Mouse (Mus musculus) kidney, adult 9 months (tissue): ENCODE data around the gene Smyd4.

Experiments
- DNase-seq: peaks from one replicate; pipeline ENCODE4 v3.0.0; 2022

Gene Smyd4

GRCm38 (mm10) chr11:75348199-75348889 is at the start of gene Smyd4, which contains the start of gene Rpa1:
Smyd4 (plus strand) TSS chr11:75348433.
Rpa1 (minus strand) TSS chr11:75348324.
- DNase-seq: peak; percentile 96

DNA sequence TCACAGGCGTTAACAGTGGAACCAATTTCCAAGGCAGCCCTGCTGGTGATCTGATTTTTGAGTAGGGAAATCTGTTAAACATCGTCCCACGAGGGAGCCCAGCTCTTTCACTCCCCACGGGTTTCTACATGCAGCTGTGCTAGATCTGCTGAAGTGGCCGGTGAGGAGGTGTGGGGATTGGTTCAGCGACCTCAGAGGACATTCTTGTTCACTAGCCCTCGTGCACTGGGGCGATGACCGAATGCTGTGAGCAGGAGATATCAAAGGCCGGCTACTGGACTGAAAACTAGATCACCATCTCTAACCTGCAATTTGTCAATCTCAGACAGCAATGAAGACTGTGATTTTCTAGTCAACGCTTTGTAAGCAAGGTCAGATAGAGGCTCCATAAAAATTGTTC is 49.7 kb upstream of the Smyd4 start:
- peak; percentile 78 for DNase-seq

GRCm38 (mm10) chr11:75299786-75300185 is 48.4 kb upstream of the Smyd4 start:
- no peak for DNase-seq

DNA sequence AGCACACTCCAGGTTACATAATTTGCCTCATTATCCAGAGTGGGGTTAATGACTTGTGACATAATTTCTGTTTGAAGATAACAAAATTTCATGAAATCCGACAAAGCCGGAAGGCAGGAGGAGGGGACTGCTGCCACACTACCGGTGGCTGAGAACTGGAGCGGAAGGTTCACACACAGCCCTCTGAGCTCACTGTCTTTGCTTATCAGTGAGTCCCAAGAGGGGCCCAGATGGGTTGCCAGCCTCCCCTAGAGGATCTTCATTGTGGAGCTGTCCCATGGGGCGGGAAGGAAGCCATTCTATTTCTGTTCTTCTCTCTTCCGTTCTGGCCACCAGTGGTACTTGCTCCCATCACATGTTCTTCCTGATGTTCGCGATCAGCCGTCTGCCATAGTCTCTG is 47.3 kb upstream of the Smyd4 start:
- no peak for DNase-seq

- no peak for DNase-seq
Measured at GRCm38 (mm10) chr11:75304797-75305196, 43.4 kb upstream of the Smyd4 start.

DNA sequence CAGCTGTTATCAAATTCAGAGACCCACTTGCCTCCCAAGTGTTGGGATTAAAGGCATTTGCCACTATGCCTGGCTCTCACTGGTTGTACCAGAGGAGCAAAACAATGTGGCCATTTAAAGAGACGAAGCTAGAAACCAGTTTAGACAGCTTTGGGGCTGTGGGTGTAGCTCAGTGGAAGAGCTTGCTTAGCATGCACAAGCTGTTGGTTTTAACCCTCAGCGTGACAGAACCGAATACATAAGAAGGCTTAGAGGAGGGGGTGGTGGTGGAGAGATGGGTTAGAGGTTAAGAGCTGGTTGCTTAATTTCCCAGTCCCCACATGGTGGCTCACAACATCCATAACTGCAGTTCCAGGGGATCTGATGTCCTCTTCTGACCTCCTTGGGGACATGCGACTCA is 39.6 kb upstream of the Smyd4 start:
- no peak for DNase-seq

DNA sequence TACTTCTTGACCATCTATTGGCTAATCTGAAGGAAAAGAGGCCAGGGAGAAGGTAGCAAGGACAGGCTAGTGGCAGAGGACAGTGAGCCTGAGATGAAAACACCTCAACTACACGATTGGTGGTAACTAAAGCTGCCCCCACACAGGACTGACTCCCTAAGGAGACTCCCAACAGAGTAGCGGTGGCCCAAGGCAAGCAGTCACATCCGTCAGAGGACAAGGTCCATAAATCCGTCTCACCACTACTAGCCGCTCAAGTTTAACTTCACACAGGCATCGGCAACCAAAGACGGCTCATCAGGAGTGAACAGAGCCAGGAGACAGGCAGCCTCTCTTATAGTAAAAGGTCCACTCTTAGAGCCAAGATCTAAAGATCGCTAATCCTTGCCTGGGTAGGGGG is 37.4 kb upstream of the Smyd4 start:
- no peak for DNase-seq

GRCm38 (mm10) chr11:75311751-75312150 is 36.5 kb upstream of the Smyd4 start:
- DNase-seq: no peak

DNA sequence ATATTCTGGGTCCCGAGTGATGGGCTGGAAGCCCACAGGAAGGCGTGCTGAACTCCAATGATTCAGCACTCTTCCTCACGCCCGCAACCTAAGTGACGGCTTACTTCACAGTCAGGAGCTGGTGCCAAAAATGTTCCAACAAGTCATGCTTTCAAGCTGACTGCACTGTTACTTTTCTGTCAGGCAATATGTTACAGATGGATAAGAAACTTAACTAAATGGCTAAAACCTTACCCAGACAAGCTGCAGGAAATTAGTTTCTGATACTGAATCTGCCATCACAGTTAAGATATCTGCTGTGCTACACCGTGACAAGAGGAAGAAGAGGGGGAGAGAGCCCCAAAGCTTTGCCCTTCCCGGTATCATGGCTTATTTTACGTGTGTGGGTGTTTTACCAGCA is 34.4 kb upstream of the Smyd4 start:
- no peak for DNase-seq

DNA sequence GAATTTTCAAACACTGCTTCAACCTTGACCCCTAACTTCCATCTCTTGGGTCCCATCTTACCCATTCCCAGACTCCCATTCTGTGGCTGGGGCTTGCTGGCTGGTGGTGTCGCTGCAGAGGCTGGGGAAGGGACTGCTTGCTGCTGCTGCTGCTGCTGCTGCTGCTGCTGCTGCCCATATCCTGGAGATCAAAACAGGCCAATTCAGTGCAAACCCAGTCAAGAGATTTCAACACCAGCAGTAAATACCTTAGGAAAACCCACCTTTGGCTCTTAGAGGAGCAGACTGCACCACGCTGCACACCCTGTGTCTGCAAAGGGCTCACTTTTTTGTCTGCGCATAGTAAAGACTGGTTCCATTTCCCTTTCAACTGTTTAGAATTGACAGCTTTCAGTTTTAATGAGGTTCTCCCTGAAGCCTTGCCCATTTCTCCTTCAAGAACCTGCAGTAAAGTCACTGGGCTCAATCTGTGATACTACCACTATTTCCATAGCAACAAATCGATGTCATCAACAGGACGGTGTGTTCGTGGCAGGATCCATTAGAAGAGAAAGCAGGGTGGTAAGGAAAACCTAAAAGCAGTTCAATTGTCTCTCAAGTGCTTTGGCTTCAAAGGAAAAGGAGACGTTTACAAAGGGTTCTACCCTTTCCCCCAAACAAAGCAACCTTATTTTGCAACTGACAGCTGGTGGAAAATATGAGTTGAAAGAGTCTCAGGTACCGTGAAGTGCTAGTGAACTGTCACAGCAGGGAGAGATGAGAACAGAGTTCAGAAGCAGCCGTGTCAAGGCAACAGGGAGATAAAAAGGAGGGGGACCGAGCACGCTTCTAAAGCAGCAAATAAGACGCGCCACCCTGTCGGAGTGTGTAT is 29.6 kb upstream of the Smyd4 start:
- DNase-seq: no peak

DNA sequence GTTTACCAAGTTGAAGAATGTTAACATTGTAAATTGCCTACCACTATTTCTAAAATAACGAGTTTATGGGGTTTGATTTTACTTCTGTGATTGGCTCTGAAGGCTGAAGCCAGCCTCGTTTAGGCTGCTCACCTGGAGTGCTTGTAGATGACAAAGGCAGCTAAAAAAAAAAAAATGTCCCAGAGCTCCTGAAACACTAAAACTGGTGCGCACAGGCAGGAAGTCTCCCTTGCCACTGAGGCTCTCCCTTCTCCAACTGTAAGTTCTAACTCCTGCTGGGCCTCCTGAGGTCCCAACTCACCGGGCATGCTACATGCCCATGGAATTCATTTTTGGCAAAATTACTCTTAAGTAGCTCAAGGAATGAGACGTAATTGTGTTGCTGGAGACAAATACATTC is 29.0 kb upstream of the Smyd4 start:
- DNase-seq: no peak

- no peak for DNase-seq
Measured at GRCm38 (mm10) chr11:75323326-75323737, 24.9 kb upstream of the Smyd4 start.

DNA sequence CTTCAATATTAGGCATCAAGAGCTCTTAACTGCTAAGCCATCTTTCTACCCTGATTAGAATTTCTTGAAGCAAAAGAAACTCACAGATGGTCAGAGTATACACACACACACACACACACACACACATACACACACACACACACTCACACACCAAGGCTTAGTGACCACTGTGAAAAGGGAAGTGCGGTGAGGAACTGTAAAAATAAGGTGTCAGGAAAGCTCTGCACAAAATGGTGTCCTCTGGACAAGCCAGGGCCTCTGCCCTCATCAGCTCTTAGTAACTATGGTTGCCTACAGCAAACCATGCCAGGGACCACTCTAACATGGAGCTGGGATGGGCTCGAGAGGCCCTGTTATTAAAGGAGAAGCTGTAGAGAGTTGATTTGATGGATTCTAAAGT is 23.8 kb upstream of the Smyd4 start:
- DNase-seq: no peak

DNA sequence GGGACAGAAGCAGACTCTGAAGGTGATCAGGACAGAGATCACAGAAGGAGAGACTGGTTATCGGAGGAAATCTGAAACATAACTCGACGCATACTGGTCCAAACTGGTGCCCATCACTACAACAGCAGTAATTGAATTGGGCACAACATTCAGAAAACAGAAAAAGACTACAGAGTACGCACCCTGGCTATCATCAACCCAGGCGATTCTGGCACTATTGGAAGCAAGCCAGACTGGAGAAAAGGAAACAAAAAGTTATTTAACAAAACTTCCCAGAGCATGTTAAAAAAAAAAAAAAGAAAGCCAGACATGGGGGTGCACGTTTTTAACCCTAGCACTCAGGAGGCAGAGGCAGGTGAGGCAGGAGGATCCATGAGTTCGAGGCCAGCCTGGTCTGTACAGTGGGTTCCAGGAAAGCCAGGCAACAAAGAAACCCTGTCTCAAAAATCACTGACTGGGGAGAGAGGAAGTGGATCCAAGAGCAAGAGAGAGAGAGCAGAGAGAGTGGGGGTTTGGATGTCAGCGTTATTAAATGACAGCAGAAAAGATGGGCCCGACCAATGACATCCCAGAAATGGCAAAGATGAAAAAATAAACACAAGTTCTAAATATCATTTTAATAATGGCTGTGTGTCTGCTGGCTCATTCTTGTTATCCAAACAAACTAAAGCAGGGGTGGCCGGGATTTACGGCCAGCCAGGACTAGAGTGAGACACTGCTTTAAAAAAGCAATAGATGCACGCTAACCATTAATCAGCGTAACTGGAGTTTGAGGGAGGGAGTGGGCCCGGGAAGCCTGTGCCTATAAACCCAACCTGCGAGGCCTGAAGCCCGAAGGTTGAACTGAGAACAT is 22.9 kb upstream of the Smyd4 start:
- DNase-seq: no peak

DNA sequence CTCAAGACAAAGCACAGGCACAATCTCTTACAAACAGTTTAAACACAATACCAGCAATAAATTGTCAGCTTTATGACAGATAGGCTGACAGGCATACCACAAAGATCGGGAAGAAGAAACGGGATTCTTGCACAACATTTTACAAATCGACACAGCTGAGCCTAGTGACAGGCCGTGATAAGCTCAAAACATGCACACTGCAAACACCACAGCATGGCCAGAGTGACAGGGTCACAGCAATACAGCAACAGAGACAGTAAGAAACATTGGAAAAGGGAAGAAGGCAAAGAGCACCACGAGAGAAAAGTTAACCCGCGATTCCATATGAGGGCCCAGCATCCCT is 22.3 kb upstream of the Smyd4 start:
- no peak for DNase-seq

GRCm38 (mm10) chr11:75336676-75337075 is 11.6 kb upstream of the Smyd4 start:
- no peak for DNase-seq

DNA sequence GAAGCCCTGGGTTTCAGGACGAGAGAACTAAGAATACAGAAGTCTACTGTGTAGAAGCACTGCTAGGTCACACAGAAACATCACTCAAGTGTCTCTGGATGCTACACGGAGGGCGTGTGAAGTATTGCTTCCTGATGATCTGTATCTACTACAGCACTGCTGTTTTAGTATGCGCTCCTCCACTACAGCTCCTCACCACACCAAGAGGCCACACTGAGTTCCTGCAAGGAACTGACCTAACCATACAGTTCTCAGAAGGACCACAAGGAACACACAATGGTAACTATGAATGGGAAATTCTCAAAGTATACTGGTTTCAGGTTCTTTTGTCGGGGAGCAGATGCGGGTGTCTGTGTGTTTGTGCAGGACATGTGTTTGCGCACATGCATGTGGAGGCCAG is 11.0 kb upstream of the Smyd4 start:
- DNase-seq: no peak

GRCm38 (mm10) chr11:75340076-75340475 is 8.2 kb upstream of the Smyd4 start:
- peak; percentile 57 for DNase-seq

DNA sequence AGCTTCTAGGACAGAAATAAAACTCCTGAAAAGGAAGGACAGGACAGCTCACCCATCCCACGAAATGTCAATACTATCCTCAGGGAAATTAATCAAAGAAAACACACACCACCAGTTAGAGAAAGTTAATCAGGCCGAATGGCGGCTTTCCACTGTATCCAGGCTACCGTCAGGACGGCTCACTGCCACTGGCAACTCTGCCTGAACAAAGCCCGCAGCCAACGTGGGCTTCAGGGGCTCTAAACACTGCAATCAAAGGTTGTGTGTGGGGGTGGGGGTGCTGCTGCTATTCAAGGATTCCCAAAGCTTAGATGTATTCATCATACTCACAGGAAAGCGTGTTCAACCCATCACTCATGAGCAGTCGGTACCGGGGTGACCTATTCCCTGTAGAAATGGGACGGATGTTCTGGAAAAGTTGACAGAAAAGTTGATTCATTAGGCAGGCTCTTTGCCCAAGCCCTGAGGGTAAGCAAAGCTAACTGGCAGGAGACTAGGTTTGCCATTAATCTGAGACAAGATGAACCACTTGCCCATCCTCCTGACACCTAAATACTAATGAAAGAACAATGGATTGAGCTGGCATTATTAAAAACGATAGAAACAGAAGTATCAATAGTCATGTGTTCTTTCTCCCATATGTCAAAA is 7.4 kb upstream of the Smyd4 start:
- DNase-seq: no peak

DNA sequence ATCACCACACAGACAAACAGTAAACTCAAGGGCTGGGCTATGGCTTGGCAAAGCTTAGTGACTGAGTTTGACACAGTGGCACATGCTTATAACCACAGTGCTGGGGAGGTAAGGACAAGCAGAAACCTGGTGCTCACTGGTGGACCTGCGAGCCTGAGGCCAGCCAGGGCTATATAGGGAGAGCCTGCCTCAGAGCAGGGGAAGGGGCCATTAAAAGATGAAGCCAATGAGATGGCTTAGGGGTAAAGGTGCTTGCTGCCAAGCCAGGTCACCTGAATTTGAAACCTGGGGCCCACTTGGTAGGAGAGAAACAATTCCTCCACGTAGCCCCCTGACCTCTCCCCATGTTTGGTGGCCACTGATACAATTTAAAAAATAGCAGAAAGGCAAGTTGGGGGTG is 5.1 kb upstream of the Smyd4 start:
- DNase-seq: no peak

- no peak for DNase-seq
Measured at GRCm38 (mm10) chr11:75344163-75344562, 4.1 kb upstream of the Smyd4 start.

GRCm38 (mm10) chr11:75344716-75345115 is 3.5 kb upstream of the Smyd4 start:
- DNase-seq: no peak
